Mouse (Mus musculus) intestine, embryonic 15.5 days (tissue): Measurements from ENCODE around the gene Gm20388. TPM values are rescaled to one million over a fixed set of nuclear protein-coding genes. Genes with fewer than 3 reads are reported as not detected.
A peak's percentile ranks its signal among the peaks of the same experiment; 100 is the strongest.

Experiments used
- ATAC-seq: fragments of 200-750 bp; cut with Nextera tagmentation; 2 replicates; pipeline ENCODE4 v1.8.0; 2017; ENCODE audit warnings: moderate TSS enrichment, moderate library complexity
- H3K27ac ChIP-seq: fragments of 300-500 bp; sonication (generic); 2 replicates; pipeline ENCODE4 v1.5.1; 2015; ENCODE audit warnings: mild to moderate bottlenecking, inconsistent platforms
- H3K27me3 ChIP-seq: fragments of 300-500 bp; sonication (generic); replicated peaks from 2 replicates; pipeline ENCODE4 v1.6.1; 2015; ENCODE audit warnings: inconsistent platforms
- H3K36me3 ChIP-seq: fragments of 300-500 bp; sonication (generic); 2 replicates; pipeline ENCODE4 v1.6.1; 2015; ENCODE audit warnings: inconsistent platforms
- H3K4me1 ChIP-seq: fragments of 300-500 bp; sonication (generic); replicated peaks from 2 replicates; pipeline ENCODE4 v1.6.1; 2015; ENCODE audit warnings: inconsistent platforms
- H3K4me2 ChIP-seq: fragments of 300-500 bp; sonication (generic); replicated peaks from 2 replicates; pipeline ENCODE4 v1.6.1; 2015; ENCODE audit warnings: mild to moderate bottlenecking, inconsistent platforms
- H3K4me3 ChIP-seq: fragments of 300-500 bp; sonication (generic); replicated peaks from 2 replicates; pipeline ENCODE4 v1.5.1; 2015; ENCODE audit warnings: inconsistent platforms
- H3K9ac ChIP-seq: fragments of 300-500 bp; sonication (generic); 2 replicates; pipeline ENCODE4 v1.6.1; 2015; ENCODE audit warnings: inconsistent platforms
- H3K9me3 ChIP-seq: fragments of 300-500 bp; sonication (generic); 2 replicates; pipeline ENCODE4 v1.6.1; 2016; ENCODE audit warnings: inconsistent platforms
- WGBS: fragments of 180-500 bp; shearing (Covaris S2); methylation state at CpG from one replicate; pipeline ENCODE4 v1.1.7; 2015; 5-methylcytosine and 5-hydroxymethylcytosine counted together
- polyA plus RNA-seq: library from polyadenylated mRNA; unstranded; fragments of >200 nt; fragmentation: Nextera tagmentation; extraction: Ambion mirVana; gene quantifications from 2 replicates; pipeline ENCODE4 v1.2.1, GENCODE M21; 2015

Gm20388 gene
- polyA plus RNA-seq, 1 experiment from 2014 or later, result not detected

DNA sequence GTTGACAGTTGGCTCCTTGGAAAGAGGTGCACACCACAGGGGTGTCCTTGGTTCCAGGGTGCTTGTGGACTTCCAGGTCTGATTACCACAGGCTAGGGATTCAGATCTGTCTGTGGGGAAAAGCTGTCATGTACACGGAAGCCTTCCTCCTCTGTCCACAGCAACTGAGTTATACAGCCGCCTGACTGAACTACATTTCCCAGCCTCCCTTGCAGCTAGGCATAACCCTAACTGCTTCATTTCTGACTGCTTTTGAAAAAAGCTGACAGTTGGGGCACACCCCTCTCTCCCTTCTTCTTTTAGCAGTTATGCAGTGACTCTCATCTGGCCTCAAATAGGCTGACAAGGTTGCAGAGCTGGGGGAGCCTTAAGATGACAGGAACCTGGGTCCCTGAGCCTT lies 901.3 kb downstream of the Gm20388 start:
- H3K4me2 ChIP-seq, result no peak overlapping the region
- H3K36me3 ChIP-seq, result no peaks in the 10 kb centered on the region
- H3K9ac ChIP-seq, result no peak overlapping the region
- WGBS, result 76% methylated on average over 2 of the region's 2 CpGs
- no peaks in the 10 kb centered on the region for H3K27me3 ChIP-seq
- H3K4me3 ChIP-seq, result no peak overlapping the region
- no peak overlapping the region for H3K27ac ChIP-seq
- no peaks in the 10 kb centered on the region for H3K9me3 ChIP-seq
- no peak for ATAC-seq
- peaks cover 7% of the 10 kb centered on the region; the same call in 1 of the 2 replicates for H3K4me1 ChIP-seq

DNA sequence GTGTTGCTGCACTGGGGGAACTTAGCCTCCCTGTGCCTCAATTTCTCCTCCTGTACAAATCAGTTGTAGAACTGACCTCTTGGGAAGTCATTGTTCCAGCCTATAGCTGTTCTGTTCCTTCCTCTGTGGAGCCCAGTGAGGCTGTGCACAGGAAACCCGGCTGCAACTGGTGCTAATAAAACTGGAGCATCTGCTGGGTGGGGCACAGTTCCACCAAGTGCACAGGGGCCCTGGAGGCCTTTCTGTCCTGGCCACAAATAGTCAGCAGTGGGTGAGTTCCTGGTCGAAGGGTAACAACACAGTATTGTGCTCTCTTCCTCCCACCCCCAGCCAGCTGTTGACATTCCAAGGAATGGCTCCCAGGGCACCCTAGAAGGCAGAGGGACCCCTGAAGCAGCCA lies 902.4 kb downstream of the Gm20388 start:
- no peak overlapping the region for H3K9ac ChIP-seq
- H3K4me2 ChIP-seq, result no peak overlapping the region
- H3K27me3 ChIP-seq, result no peaks in the 10 kb centered on the region
- 0 out of 2 replicates have a peak, but pooled peaks have one; percentile 25 for ATAC-seq
- H3K9me3 ChIP-seq, result no peaks in the 10 kb centered on the region
- H3K4me3 ChIP-seq, result no peak overlapping the region
- WGBS, result 39% methylated on average over 2 of the region's 2 CpGs
- H3K36me3 ChIP-seq, result no peaks in the 10 kb centered on the region
- H3K27ac ChIP-seq, result no peak overlapping the region
- no peaks in the 10 kb centered on the region for H3K4me1 ChIP-seq

DNA sequence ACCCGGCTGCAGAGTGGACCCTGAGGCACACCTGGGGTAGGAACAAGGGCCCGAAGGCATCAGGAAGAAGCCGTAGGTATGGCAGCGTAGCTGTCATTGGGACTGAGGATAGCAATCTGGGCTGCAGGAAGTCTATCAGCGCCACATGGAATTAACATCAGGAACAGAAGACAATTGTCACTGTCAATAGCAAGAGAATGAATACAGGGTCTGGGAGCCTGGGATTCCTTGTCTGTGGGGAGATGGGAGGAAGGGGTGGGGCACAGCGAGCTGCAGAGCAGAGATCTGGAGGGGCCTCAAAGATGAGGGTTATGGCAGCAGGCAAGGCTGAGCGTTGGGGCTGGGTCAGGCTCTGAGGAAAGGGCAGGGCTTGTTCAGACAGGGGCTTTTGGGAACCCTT lies 903.2 kb downstream of the Gm20388 start:
- H3K9ac ChIP-seq, result no peak overlapping the region
- no peaks in the 10 kb centered on the region for H3K27me3 ChIP-seq
- H3K4me1 ChIP-seq, result no peaks in the 10 kb centered on the region
- H3K36me3 ChIP-seq, result no peaks in the 10 kb centered on the region
- no peak overlapping the region for H3K27ac ChIP-seq
- 74% methylated on average over 7 of the region's 7 CpGs for WGBS
- no peak for ATAC-seq
- H3K4me3 ChIP-seq, result no peak overlapping the region
- H3K4me2 ChIP-seq, result no peak overlapping the region
- H3K9me3 ChIP-seq, result no peaks in the 10 kb centered on the region

DNA sequence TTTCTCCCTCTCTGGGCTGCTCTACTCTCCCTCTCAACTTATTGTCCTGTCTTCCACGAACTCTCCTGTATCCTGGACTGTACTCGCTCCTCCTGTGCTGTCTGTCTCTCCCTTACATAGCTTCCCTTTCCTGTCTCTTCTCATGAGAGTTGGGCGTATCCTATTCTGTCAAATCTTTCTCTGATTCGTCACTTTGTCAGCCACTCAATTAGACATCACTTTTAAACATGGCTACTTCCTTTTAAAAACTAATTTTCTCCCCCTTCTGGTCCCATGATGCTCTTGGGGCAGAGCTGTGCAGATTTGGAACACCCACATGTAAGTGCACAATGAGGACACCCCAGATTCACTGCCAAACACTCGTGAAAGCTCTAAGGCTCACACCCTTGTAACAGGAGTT lies 905.7 kb downstream of the Gm20388 start:
- Histone ChIP-seq H3K9ac (no peak overlapping the region), H3K36me3 (no peaks in the 10 kb centered on the region), H3K4me1 (no peaks in the 10 kb centered on the region; the same call in 1 of the 2 replicates), H3K27me3 (no peaks in the 10 kb centered on the region), H3K27ac (no peak overlapping the region), H3K4me2 (no peak overlapping the region), H3K4me3 (no peak overlapping the region), H3K9me3 (no peaks in the 10 kb centered on the region)
- 85% methylated on average over 5 of the region's 5 CpGs for WGBS
- ATAC-seq, result no peak

DNA sequence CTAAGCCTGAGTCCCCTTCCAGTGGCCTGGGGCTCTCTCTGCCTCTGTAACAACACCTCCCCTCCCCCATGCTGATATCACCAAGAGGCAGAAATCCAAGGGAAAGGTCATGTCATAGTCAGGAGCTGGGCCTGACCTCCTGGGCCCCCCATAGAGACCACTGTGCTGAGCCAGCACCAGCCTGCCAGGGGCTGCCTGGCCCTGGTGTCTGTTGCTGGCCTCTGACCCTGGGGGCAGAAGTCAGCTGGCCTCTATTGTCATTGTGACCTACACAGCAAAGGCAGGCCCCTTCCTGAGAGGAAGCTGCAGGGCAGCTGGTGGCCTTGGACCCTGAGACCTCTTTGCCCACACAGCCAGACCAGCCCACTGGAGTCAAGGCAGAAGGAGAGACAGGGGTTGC lies 909.3 kb downstream of the Gm20388 start:
- Histone ChIP-seq H3K27me3 (no peaks in the 10 kb centered on the region), H3K4me3 (no peak overlapping the region), H3K36me3 (no peaks in the 10 kb centered on the region), H3K9me3 (no peaks in the 10 kb centered on the region), H3K27ac (no peak overlapping the region), H3K4me2 (no peak overlapping the region), H3K4me1 (no peaks in the 10 kb centered on the region; the same call in 1 of the 2 replicates), H3K9ac (no peak overlapping the region)
- ATAC-seq, result no peak

DNA sequence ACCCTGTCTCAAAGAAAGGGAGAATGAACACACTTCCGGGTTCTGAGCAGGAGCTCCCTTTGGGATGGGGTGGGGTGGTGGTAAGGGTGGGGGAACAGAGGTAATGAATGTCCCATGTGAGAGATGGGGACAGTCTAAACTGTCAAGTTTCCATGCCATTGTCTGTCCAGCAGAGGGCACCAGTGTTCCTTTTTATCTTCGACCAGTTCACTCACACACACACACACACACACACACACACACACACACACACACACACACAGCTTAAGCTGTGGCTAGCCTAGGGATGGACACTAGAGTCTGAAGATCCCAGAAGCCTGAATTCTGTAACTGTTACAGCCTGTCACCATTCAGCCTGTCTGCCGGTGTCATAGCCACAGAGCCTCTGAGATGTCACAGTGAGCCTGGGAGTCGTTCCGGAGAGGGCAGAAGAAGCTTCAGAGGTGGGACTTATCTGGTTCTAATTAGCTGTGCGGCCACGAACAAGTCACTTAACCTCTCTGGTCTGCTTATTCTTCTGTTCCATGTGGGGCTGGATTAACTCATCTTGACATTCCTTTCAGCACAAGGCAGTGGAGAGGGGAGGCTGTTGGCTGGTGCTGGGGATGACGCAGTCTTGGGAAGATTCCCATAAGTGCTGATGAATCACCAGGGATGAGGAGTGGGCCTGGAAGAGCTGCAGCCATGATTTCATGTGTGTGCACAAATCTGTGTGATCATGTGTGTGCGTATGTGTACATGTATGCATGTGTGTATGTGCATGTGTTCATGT lies 910.9 kb downstream of the Gm20388 start:
- no peaks in the 10 kb centered on the region for H3K36me3 ChIP-seq
- H3K27ac ChIP-seq, result peak overlapping the region; percentile 58
- H3K9me3 ChIP-seq, result no peaks in the 10 kb centered on the region
- 23% methylated on average over 9 of the region's 9 CpGs for WGBS
- no peak overlapping the region for H3K9ac ChIP-seq
- no peak overlapping the region for H3K4me3 ChIP-seq
- ATAC-seq, result peak; percentile 77
- no peaks in the 10 kb centered on the region for H3K27me3 ChIP-seq
- H3K4me1 ChIP-seq, result no peaks in the 10 kb centered on the region; the same call in 1 of the 2 replicates
- H3K4me2 ChIP-seq, result no peak overlapping the region; the same call in 1 of the 2 replicates

DNA sequence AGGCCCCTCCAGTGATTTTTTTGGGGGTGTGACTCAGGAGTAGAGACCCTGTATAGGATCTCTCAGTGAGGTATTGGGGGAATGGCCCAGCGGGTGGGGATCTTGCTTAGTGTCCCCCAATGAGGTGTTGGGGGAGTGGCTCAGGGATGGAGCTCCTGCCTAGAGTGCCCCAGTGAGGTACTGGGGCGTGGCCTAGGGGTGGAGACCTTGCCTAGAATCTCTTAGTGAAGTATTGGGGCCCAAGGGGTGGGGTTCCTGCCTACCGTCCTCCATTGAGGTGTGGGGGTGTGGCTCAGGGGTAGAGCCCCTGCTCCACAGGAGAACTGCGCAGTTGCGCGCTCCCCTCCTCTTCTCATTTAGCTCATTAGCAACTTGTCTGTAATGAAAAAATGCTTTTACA lies 912.7 kb downstream of the Gm20388 start:
- Histone ChIP-seq H3K4me2 (no peak overlapping the region), H3K4me3 (no peak overlapping the region), H3K9ac (no peak overlapping the region), H3K4me1 (peaks cover 7% of the 10 kb centered on the region; the same call in 1 of the 2 replicates), H3K27me3 (no peaks in the 10 kb centered on the region), H3K36me3 (no peaks in the 10 kb centered on the region), H3K9me3 (no peaks in the 10 kb centered on the region), H3K27ac (no peak overlapping the region)
- no peak for ATAC-seq
- 62% methylated on average over 6 of the region's 6 CpGs for WGBS

DNA sequence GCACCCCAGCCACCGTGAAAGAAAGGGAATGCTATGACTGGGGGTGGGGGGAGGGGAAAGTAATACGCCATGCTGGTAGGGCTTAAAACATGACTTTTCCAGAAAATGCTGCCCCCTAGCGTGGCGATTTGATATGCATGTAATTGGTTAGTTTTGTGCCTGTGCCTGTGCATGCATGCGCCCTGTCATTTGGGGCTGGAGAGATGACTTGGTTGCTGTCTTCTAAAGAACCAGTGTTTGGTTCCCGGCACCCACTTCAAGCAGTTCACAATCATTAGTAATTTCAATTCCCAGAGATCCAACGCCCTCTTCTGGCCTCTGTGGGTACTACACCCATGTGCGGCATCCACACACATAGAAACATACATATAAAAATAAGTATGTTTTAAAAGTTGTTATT lies 913.2 kb downstream of the Gm20388 start:
- ATAC-seq, result no peak
- Histone ChIP-seq H3K27ac (no peak overlapping the region), H3K9ac (no peak overlapping the region), H3K4me2 (no peak overlapping the region), H3K4me1 (peaks cover 7% of the 10 kb centered on the region; the same call in 1 of the 2 replicates), H3K9me3 (no peaks in the 10 kb centered on the region), H3K4me3 (no peak overlapping the region), H3K36me3 (no peaks in the 10 kb centered on the region), H3K27me3 (no peaks in the 10 kb centered on the region)
- 62% methylated on average over 8 of the region's 8 CpGs for WGBS

DNA sequence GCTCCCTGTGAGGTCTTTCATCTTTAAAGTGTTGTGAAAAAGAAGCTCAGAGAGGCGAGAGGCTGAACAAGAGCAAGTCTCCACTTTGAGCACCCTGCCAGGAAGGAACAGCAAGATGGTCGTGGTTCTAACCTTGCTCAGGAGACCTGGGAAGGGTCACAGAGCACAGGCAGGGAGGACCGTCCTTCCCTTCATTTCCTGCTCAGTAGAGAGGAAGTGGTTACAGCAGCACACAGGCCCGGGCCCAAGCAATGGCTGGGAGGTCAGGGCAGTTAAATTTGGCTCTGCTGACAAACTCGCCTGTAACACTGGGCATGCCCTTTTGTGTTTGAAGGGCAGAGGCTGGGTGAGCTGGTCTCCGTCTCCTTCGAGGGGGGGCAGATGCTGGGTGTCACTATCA lies 914.0 kb downstream of the Gm20388 start:
- WGBS, result 56% methylated on average over 7 of the region's 7 CpGs
- no peaks in the 10 kb centered on the region for H3K27me3 ChIP-seq
- no peak overlapping the region for H3K4me2 ChIP-seq
- no peaks in the 10 kb centered on the region for H3K36me3 ChIP-seq
- no peak overlapping the region for H3K4me3 ChIP-seq
- no peak overlapping the region for H3K9ac ChIP-seq
- H3K27ac ChIP-seq, result no peak overlapping the region
- peaks cover 7% of the 10 kb centered on the region; the same call in 1 of the 2 replicates for H3K4me1 ChIP-seq
- no peak for ATAC-seq
- no peaks in the 10 kb centered on the region for H3K9me3 ChIP-seq

DNA sequence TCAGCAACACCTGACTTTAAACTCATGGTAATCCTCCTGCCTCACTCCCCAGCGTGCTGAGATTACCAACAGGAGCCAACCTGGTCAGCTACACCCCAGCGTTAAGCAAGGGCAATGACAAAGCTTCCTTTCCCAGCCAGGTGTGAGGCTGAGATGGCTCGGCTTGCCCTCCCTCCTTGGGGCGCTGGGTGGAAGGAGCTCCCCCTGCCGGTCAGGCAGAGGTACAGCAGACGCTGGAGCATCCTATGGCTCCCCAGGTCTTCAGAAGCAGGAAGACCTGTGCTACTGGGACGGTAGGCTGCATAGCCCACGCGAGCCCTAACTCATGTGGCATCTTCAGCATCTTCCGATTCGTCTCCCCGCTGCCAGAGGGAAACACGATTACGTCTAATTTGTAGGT lies 917.6 kb downstream of the Gm20388 start:
- Histone ChIP-seq H3K9ac (no peak overlapping the region), H3K36me3 (no peaks in the 10 kb centered on the region), H3K4me3 (no peak overlapping the region), H3K4me1 (peaks cover 16% of the 10 kb centered on the region; the same call in 1 of the 2 replicates), H3K27me3 (no peaks in the 10 kb centered on the region), H3K27ac (no peak overlapping the region), H3K4me2 (no peak overlapping the region), H3K9me3 (no peaks in the 10 kb centered on the region)
- peak; percentile 65; the same call in 1 of the 2 replicates for ATAC-seq
- WGBS, result 20% methylated on average over 14 of the region's 14 CpGs

DNA sequence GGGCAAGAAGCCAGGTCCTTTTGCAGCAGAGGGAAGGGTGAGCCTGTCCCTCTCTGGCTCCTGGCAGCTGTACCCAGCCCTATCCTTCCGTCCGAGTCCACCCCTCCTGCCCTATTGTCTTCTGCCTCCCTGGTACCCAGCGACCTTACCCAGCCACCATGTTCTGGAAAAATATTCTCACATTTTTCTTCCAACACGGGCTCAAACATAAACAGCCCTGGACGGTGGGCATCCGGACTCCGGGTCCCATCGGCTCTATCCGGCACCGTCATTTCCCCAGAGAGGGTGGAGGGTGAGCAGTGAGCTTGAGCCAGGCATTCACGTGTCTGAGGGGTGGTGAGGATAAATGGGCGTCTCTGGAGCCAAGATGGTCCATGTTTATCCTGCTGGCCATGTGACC lies 920.0 kb downstream of the Gm20388 start:
- Histone ChIP-seq H3K9ac (no peak overlapping the region; the same call in 1 of the 2 replicates), H3K27ac (peak overlapping the region; percentile 54; the same call in 1 of the 2 replicates), H3K9me3 (no peaks in the 10 kb centered on the region), H3K4me3 (no peak overlapping the region), H3K4me1 (peaks cover 16% of the 10 kb centered on the region; the same call in 1 of the 2 replicates), H3K36me3 (no peaks in the 10 kb centered on the region), H3K4me2 (0 out of 2 replicates have a peak overlapping the region, but pooled peaks have one; percentile 17), H3K27me3 (no peaks in the 10 kb centered on the region)
- no peak for ATAC-seq
- WGBS, result 47% methylated on average over 12 of the region's 12 CpGs

DNA sequence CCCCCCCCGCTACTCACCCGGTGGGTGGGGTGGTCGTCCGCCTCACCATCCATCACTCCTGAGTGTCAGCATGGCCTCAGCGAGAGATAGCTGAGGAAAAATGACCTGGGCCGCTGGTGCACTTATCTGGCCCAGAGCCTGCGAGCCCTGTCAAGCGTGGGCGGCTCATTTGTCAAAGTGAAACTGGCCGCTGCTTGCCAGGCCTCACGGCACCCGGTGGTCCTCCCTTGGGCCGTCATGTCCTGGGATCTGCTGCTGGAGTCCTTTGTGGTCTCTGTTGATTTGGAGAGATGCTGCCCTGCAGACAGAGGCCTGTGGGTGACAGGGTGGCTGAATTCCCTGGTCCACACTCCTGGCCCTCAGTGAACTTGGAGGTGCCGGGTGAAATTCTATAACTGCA lies 921.4 kb downstream of the Gm20388 start:
- peak; percentile 13; the same call in 1 of the 2 replicates for ATAC-seq
- peaks cover 16% of the 10 kb centered on the region; the same call in 1 of the 2 replicates for H3K4me1 ChIP-seq
- no peaks in the 10 kb centered on the region; the same call in 1 of the 2 replicates for H3K27me3 ChIP-seq
- 12% methylated on average over 14 of the region's 14 CpGs for WGBS
- H3K9me3 ChIP-seq, result no peaks in the 10 kb centered on the region
- H3K27ac ChIP-seq, result peak overlapping the region; percentile 62; the same call in 1 of the 2 replicates
- H3K36me3 ChIP-seq, result no peaks in the 10 kb centered on the region
- H3K4me3 ChIP-seq, result no peak overlapping the region; the same call in 1 of the 2 replicates
- peak overlapping the region; percentile 49 for H3K4me2 ChIP-seq
- peak overlapping the region; percentile 17; the same call in 1 of the 2 replicates for H3K9ac ChIP-seq

DNA sequence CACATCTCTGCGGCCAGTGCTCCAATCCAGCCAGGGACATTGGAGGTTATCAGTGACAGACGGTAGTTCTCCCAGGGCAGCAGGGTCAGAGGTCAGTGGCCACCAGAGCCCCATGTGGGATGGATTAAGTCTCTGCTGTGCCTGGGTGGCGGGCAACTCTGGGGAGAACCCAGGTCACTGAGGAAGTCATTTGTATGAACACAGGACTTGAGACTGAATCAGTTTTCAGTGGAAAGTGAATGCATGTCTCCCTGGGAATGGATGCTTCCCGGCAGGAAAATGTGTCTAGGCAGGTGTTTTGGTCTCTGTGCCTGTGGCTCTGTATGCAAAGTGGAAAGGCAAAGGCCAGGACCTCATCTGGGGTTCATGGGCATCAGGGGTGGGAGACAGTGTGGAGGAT lies 922.6 kb downstream of the Gm20388 start:
- Histone ChIP-seq H3K4me2 (no peak overlapping the region), H3K4me3 (no peak overlapping the region), H3K27ac (no peak overlapping the region), H3K9me3 (no peaks in the 10 kb centered on the region), H3K36me3 (no peaks in the 10 kb centered on the region), H3K27me3 (no peaks in the 10 kb centered on the region; the same call in 1 of the 2 replicates), H3K4me1 (peaks cover 9% of the 10 kb centered on the region; the same call in 1 of the 2 replicates), H3K9ac (no peak overlapping the region)
- 46% methylated on average over 4 of the region's 4 CpGs for WGBS
- ATAC-seq, result no peak
